Mouse (Mus musculus): ENCODE results near the gene G3bp1.

G3bp1 gene

DNA sequence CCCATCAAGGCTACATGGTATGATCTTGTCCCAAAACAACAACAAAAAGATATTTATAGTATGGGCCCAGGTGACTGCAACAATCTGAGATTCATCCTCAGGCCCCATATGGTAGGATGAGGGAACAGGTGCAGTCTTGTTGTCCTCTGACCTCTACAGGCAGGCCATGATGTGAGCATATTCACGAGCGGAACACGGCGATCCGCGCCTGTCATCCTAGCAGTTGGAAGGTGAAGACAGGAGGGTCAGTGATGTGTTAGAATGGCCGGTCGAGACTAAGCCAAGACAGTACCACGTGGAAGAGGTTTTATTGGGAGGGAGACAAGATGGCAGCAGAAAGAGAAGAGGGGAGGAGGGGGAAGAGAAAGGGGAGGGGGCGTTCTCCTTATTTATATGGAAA is 4.8 kb upstream of the G3bp1 start:
- DNase-seq (ENCODE audit: low spot score in 2 of 2) = no peak

DNA sequence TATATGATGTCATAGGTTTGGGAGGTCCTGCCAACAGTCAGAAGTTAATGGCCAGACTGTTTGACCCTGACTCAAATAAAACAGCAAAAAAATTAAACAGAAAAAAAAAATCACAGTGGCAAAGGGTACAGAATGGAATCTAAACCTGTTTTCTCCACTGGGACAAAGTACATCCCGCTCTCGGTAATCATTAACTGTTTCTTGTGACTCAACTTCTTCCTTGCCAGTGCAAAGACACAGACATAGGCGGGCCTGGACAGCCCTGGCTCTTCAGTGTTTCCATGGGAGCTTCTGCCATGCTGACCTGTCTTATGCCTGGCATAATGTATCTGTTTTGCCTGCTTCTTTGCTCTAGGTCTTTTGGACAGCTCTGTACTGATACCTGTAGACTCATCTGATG is 4.3 kb upstream of the G3bp1 start:
- DNase-seq (ENCODE audit: low spot score in 2 of 2) = no peak

GRCm38 (mm10) chr11:55468012-55468411 is 1.5 kb upstream of the G3bp1 start:
- DNase-seq (ENCODE audit: low spot score in 2 of 2) = no peak

- peak; percentile 56 to 79 for DNase-seq (ENCODE audit: low spot score in 2 of 2)
Measured at GRCm38 (mm10) chr11:55468611-55469047, 856 bp upstream of the G3bp1 start.

DNA sequence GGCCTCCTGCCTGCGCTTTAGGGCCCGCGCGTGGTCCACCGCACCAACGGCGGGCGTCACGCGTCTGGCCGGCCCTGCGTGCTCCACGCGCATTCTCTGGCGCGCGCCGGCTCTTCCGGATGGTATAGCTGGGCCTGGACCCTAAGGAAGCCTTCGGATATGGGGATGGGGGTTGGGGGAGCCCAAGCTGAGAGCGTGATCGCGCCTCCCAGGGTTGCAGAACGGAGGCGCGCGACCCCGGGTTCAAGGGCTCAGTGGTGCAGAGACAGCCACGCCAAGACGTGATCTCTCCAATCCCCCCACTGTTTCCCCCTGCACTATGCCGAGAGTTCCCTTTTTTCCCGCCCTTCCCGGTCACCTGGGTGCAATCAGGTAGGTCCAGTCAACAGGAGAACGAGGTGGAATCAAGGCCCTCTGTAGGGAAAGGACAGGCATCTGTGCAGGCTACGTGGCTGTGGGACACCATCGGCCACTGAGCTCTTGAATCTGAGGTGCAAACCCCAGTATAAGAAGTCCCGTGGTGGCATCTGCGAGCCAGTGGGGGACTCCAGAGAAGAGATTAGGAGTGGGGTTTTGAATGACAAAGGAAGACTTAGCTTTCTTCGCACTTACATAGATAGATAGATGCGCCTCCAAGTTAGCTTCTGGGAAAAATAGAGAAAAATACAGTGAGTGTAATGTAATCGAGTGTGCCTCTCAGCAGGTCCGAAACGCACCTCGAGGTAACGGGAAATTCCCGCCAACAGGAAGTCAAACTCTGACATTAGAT is 622 bp downstream of the G3bp1 start:
- DNase-seq (ENCODE audit: low spot score in 2 of 2) = peak; percentile 25 to 73

GRCm38 (mm10) chr11:55470761-55471160 is 1.3 kb downstream of the G3bp1 start:
- DNase-seq (ENCODE audit: low spot score in 2 of 2) = no peak

- no peak for DNase-seq (ENCODE audit: low spot score in 2 of 2)
Measured at GRCm38 (mm10) chr11:55471467-55471866, 2.0 kb downstream of the G3bp1 start.

- no peak for DNase-seq (ENCODE audit: low spot score in 2 of 2)
Measured at GRCm38 (mm10) chr11:55473219-55473618, 3.7 kb downstream of the G3bp1 start.

DNA sequence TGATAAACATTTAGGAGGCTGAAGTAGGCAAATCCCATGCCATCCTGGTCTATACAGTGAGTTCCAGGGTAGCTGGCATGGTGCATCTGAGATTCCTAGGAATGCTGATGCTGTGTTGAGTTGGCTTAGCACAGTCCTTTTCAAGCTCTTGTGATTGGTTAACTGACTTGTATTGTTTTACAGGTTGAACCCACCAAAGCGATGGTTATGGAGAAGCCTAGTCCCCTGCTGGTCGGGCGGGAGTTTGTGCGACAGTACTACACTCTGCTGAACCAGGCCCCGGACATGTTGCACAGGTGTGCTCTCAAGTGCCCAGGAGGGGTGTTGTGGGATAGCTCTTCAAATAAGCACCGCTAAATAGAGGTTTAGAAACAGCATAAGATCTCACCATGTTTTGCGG is 16.0 kb downstream of the G3bp1 start:
- DNase-seq (ENCODE audit: low spot score in 2 of 2) = no peak

DNA sequence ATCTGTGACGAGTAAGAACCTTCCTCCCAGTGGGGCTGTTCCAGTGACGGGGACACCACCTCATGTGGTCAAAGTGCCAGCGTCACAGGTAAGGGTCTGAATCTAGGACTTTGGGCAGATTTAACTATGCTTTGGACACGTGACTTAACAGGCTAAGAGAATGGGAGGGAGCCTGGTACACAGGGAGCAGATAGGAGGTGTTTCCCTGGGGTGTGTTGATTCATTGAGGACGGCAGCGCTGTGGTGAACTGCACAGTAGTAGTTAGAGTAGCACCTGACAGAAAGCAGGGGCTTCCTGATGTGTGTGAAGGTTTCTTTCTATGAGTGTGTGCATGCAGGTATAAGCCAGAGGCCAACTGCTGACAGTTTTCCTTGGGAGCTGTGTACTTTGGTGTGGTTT is 26.7 kb downstream of the G3bp1 start:
- DNase-seq (ENCODE audit: low spot score in 2 of 2) = no peak

DNA sequence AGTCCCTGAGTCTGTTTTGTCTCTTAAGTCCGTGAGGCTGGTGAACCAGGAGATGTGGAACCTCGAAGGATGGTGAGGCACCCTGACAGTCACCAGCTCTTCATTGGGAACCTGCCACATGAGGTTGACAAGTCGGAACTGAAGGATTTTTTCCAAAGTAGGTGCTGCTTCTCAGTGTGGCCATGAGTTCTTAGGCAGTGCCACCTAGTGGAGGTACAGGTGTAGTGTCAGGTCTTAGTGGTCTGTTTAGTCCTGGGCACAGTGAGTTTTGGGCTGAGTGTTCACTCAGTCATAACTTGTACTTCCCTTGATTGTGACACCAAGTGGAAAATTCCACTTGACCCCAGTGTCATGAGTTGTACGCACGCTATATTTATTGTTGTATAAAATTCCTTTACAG is 28.4 kb downstream of the G3bp1 start:
- DNase-seq (ENCODE audit: low spot score in 2 of 2) = peak; percentile 23 to 65

GRCm38 (mm10) chr11:55501955-55502531 is 32.6 kb downstream of the G3bp1 start:
- no peak for DNase-seq (ENCODE audit: low spot score in 2 of 2)

GRCm38 (mm10) chr11:55502886-55503285 is 33.4 kb downstream of the G3bp1 start:
- no peak for DNase-seq (ENCODE audit: low spot score in 2 of 2)

GRCm38 (mm10) chr11:55505485-55505884 is 36.0 kb downstream of the G3bp1 start:
- DNase-seq (ENCODE audit: low spot score in 2 of 2) = no peak

- no peak for DNase-seq (ENCODE audit: low spot score in 2 of 2)
Measured at GRCm38 (mm10) chr11:55511374-55511773, 41.9 kb downstream of the G3bp1 start.

DNA sequence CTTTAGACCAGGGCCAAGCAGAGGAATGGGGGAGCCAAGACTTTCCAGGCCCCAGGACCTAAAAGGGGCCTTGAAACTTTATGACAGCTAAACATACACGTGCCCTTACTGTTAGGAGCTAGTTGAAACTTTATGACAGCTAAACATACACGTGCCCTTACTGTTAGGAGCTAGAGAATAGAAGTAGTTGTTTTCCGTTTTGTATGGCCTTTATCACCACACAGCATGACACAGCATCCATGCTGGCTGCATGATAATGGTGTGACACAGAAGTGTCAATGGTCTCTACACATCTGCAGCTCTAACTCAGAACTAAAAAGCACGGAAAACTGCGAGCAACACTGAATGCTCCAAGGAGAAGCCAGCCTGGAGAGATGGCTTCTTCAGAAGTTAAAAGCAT is 48.2 kb downstream of the G3bp1 start:
- no peak for DNase-seq (ENCODE audit: low spot score in 2 of 2)

- peak; percentile 29 to 70 for DNase-seq (ENCODE audit: low spot score in 2 of 2)
Measured at GRCm38 (mm10) chr11:55518806-55519674, 49.6 kb downstream of the G3bp1 start.

DNA sequence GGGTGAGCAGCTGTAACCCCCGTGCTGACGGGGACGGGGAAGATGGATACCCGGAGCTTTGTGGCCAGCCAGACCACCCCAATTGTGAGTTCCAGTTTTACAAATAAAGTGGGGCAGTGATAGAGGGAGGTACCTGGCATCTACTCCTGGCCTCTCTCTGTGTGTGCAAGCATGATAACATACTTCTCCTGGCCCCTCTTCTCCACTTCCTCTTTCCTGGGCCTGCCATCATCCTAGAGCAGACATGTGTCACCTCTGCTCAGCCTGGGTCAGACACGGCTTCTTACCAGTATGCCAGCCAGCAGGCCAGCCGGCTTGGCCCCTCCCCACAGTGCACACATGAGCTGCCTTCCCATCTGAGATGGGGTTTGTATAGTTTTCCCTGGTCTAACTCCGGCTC is 61.3 kb downstream of the G3bp1 start:
- no peak for DNase-seq (ENCODE audit: low spot score in 2 of 2)

DNA sequence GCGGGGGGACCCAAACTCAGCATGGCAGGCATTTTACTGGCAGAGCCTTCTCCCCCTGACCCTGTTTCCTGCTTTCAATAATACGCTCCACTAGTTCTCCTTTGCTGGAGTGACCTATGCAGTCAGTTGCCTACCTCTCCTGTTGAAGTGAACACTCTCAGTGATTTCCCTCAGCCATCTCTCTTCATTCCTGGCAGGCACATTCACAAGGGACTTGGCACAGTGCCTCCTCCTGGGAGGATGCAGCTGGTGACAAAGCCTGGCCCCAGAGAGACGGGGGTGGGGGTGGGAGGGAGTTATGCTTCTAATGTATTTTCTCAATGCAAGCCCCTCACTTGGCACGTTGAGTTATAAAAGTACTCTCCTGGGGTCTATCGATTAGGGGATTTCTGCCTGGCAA is 63.9 kb downstream of the G3bp1 start:
- DNase-seq (ENCODE audit: low spot score in 2 of 2) = no peak

- no peak for DNase-seq (ENCODE audit: low spot score in 2 of 2)
Measured at GRCm38 (mm10) chr11:55534766-55535165, 65.3 kb downstream of the G3bp1 start.

GRCm38 (mm10) chr11:55542128-55542527 is 72.6 kb downstream of the G3bp1 start:
- DNase-seq (ENCODE audit: low spot score in 2 of 2) = no peak

GRCm38 (mm10) chr11:55542671-55543070 is 73.2 kb downstream of the G3bp1 start:
- DNase-seq (ENCODE audit: low spot score in 2 of 2) = no peak

DNA sequence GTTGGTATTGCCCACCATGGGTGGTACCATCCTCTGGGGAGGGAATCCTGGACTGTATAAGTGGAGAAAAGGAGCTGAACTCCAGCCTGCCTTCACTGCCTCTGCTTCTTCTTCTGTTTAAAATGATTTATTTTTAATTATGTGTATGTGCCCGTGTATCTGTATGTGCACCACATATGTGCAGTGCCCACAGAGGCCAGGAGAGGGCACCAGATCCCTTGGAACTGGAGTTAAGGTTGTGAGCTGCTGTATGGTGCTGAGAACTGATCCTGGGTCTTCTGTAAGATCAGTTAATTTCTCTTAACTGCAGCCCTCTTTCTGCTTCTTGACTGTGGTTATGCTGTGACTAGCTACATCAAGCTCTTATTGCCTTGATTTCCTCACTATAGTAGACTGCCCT is 76.2 kb downstream of the G3bp1 start:
- no peak for DNase-seq (ENCODE audit: low spot score in 2 of 2)

All from spleen, postnatal 4 days (tissue).